Mouse (Mus musculus) bone marrow, adult 2 months (tissue): Measurements from ENCODE around the gene Rhoh.

Source experiments
- CTCF ChIP-seq: fragments of 200-500 bp; IDR thresholded peaks from 2 replicates; pipeline ENCODE4 v1.5.1; 2011; ENCODE audit warnings: low read length, control low read depth; ENCODE audit not compliant: control insufficient read depth, insufficient read depth
- POLR2A ChIP-seq: fragments of 200-500 bp; IDR thresholded peaks from 2 replicates; pipeline ENCODE4 v1.6.1; 2011; ENCODE audit warnings: low read depth, mild to moderate bottlenecking, control low read depth, low read length, borderline replicate concordance; ENCODE audit not compliant: control insufficient read depth

- no peak for TF ChIP-seq CTCF
- TF ChIP-seq POLR2A, result no peak
These were observed 23.0 kb upstream of the Rhoh start for GRCm38 (mm10) chr5:65838053-65838452.
